Mouse (Mus musculus): Measurements from ENCODE around the gene Qpctl. TPM values are rescaled to one million over a fixed set of nuclear protein-coding genes. Genes with fewer than 3 reads are reported as not detected.
A peak's percentile ranks its signal among the peaks of the same experiment; 100 is the strongest.

Qpctl gene
- polyA plus RNA-seq, 1 experiment, result 7.7 TPM

GRCm38 (mm10) chr7:19129396-19129795 is 19.7 kb downstream of the Qpctl start:
- Histone ChIP-seq H3K4me2 (ENCODE audit: low read depth) (no peak overlapping the region), H3K4me3 (no peak overlapping the region), H3K36me3 (ENCODE audit: control insufficient read depth, insufficient read depth) (no peaks in the 10 kb centered on the region), H3K79me2 (ENCODE audit: control insufficient read depth, insufficient read depth) (peaks cover 9% of the 10 kb centered on the region), H3K27me3 (ENCODE audit: control insufficient read depth, insufficient read depth, insufficient read length) (no peaks in the 10 kb centered on the region), H3ac (ENCODE audit: control insufficient read depth, insufficient read length) (no peak overlapping the region)
- TF ChIP-seq MAX (IDR thresholded peaks at IDR 0.05; ENCODE audit: low read depth), result no peak
- no peak for TF ChIP-seq TCF3 (IDR thresholded peaks at IDR 0.05; ENCODE audit: insufficient read length, low read depth)
- no peak for TF ChIP-seq USF1 (IDR thresholded peaks at IDR 0.05; ENCODE audit: low read depth)
- TF ChIP-seq SRF (IDR thresholded peaks at IDR 0.05; ENCODE audit: control insufficient read depth, insufficient read length, low read depth), result no peak
- no peak for TF ChIP-seq TCF12 (IDR thresholded peaks at IDR 0.05; ENCODE audit: insufficient read depth, poor library complexity, severe bottlenecking)
- no peak for TF ChIP-seq CEBPB (IDR thresholded peaks at IDR 0.05; ENCODE audit: insufficient read depth, poor library complexity, severe bottlenecking)
- TF ChIP-seq E2F4 (IDR thresholded peaks at IDR 0.05; ENCODE audit: insufficient read depth), result no peak
- no peak for TF ChIP-seq MYOG (IDR thresholded peaks at IDR 0.05; ENCODE audit: control insufficient read depth in 1 of 3, insufficient read depth in 1 of 3, insufficient read length in 2 of 3, low read depth in 2 of 3)
- no peak for TF ChIP-seq MYOD1 (IDR thresholded peaks at IDR 0.05; ENCODE audit: control insufficient read depth in 1 of 3, insufficient read length in 2 of 3, low read depth in 2 of 3)
- no peak for TF ChIP-seq POLR2A (IDR thresholded peaks at IDR 0.05; ENCODE audit: insufficient read length, low read depth)
- no peak for TF ChIP-seq POLR2AphosphoS2 (IDR thresholded peaks at IDR 0.05; ENCODE audit: insufficient read length, low read depth)
- no peak for TF ChIP-seq REST (IDR thresholded peaks at IDR 0.05; ENCODE audit: insufficient read depth, insufficient read length)

DNA sequence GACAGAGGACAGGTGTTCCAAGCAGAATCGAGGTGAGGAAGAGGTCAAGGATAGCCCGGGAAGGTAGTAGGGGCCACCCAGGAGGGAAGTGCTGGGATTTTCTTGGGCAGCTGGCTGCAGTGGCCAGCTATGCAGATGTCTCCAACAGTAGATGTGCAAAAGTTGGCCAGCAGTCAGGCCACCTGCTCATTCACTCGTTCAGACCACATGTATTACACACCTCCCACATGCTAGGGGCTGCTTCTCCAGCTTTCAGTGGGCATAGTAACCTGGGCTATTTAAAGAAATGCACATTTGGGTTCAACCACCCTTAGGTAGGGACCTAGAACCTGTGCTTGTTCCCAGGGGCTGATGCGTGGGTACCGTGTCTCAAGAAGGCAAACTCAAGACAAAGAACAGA is 21.3 kb downstream of the Qpctl start:
- Histone ChIP-seq H3K36me3 (ENCODE audit: control insufficient read depth, insufficient read depth) (no peaks in the 10 kb centered on the region), H3K79me2 (ENCODE audit: control insufficient read depth, insufficient read depth) (peaks cover 3% of the 10 kb centered on the region), H3K27me3 (ENCODE audit: control insufficient read depth, insufficient read depth, insufficient read length) (no peaks in the 10 kb centered on the region), H3K4me2 (ENCODE audit: low read depth) (no peak overlapping the region), H3K4me3 (no peak overlapping the region), H3ac (ENCODE audit: control insufficient read depth, insufficient read length) (no peak overlapping the region)
- no peak for TF ChIP-seq E2F4 (IDR thresholded peaks at IDR 0.05; ENCODE audit: insufficient read depth)
- peak in 1 of 3 experiments; percentile 33 for TF ChIP-seq MYOG (IDR thresholded peaks at IDR 0.05; ENCODE audit: control insufficient read depth in 1 of 3, insufficient read depth in 1 of 3, insufficient read length in 2 of 3, low read depth in 2 of 3)
- no peak for TF ChIP-seq USF1 (IDR thresholded peaks at IDR 0.05; ENCODE audit: low read depth)
- no peak for TF ChIP-seq TCF3 (IDR thresholded peaks at IDR 0.05; ENCODE audit: insufficient read length, low read depth)
- TF ChIP-seq CEBPB (IDR thresholded peaks at IDR 0.05; ENCODE audit: insufficient read depth, poor library complexity, severe bottlenecking), result no peak
- peak; percentile 13 to 90 (median 78) for TF ChIP-seq MYOD1 (IDR thresholded peaks at IDR 0.05; ENCODE audit: control insufficient read depth in 1 of 3, insufficient read length in 2 of 3, low read depth in 2 of 3)
- TF ChIP-seq TCF12 (IDR thresholded peaks at IDR 0.05; ENCODE audit: insufficient read depth, poor library complexity, severe bottlenecking), result no peak

- H3K36me3 ChIP-seq (ENCODE audit: control insufficient read depth, insufficient read depth), result no peaks in the 10 kb centered on the region
- H3K27me3 ChIP-seq (ENCODE audit: control insufficient read depth, insufficient read depth, insufficient read length), result no peaks in the 10 kb centered on the region
- TF ChIP-seq SRF (IDR thresholded peaks at IDR 0.05; ENCODE audit: control insufficient read depth, insufficient read length, low read depth) (no peak), MYOG (IDR thresholded peaks at IDR 0.05; ENCODE audit: control insufficient read depth in 1 of 3, insufficient read depth in 1 of 3, insufficient read length in 2 of 3, low read depth in 2 of 3) (no peak), REST (IDR thresholded peaks at IDR 0.05; ENCODE audit: insufficient read depth, insufficient read length) (no peak), USF1 (IDR thresholded peaks at IDR 0.05; ENCODE audit: low read depth) (no peak), TCF3 (IDR thresholded peaks at IDR 0.05; ENCODE audit: insufficient read length, low read depth) (no peak), MYOD1 (IDR thresholded peaks at IDR 0.05; ENCODE audit: control insufficient read depth in 1 of 3, insufficient read length in 2 of 3, low read depth in 2 of 3) (no peak), POLR2A (IDR thresholded peaks at IDR 0.05; ENCODE audit: insufficient read length, low read depth) (no peak), POLR2AphosphoS2 (IDR thresholded peaks at IDR 0.05; ENCODE audit: insufficient read length, low read depth) (no peak), MAX (IDR thresholded peaks at IDR 0.05; ENCODE audit: low read depth) (no peak), CEBPB (IDR thresholded peaks at IDR 0.05; ENCODE audit: insufficient read depth, poor library complexity, severe bottlenecking) (no peak), E2F4 (IDR thresholded peaks at IDR 0.05; ENCODE audit: insufficient read depth) (no peak), TCF12 (IDR thresholded peaks at IDR 0.05; ENCODE audit: insufficient read depth, poor library complexity, severe bottlenecking) (no peak)
- no peak overlapping the region for H3K4me3 ChIP-seq
- H3K4me2 ChIP-seq (ENCODE audit: low read depth), result no peak overlapping the region
- peaks cover 26% of the 10 kb centered on the region for H3K79me2 ChIP-seq (ENCODE audit: control insufficient read depth, insufficient read depth)
- H3ac ChIP-seq (ENCODE audit: control insufficient read depth, insufficient read length), result no peak overlapping the region
Measured at GRCm38 (mm10) chr7:19124713-19125112, 24.4 kb downstream of the Qpctl start.

- no peak overlapping the region for H3ac ChIP-seq (ENCODE audit: control insufficient read depth, insufficient read length)
- H3K79me2 ChIP-seq (ENCODE audit: control insufficient read depth, insufficient read depth), result peaks cover 26% of the 10 kb centered on the region
- no peaks in the 10 kb centered on the region for H3K27me3 ChIP-seq (ENCODE audit: control insufficient read depth, insufficient read depth, insufficient read length)
- H3K4me3 ChIP-seq, result no peak overlapping the region
- H3K4me2 ChIP-seq (ENCODE audit: low read depth), result no peak overlapping the region
- H3K36me3 ChIP-seq (ENCODE audit: control insufficient read depth, insufficient read depth), result no peaks in the 10 kb centered on the region
- TF ChIP-seq REST (IDR thresholded peaks at IDR 0.05; ENCODE audit: insufficient read depth, insufficient read length) (no peak), SRF (IDR thresholded peaks at IDR 0.05; ENCODE audit: control insufficient read depth, insufficient read length, low read depth) (no peak), MYOG (IDR thresholded peaks at IDR 0.05; ENCODE audit: control insufficient read depth in 1 of 3, insufficient read depth in 1 of 3, insufficient read length in 2 of 3, low read depth in 2 of 3) (no peak), POLR2A (IDR thresholded peaks at IDR 0.05; ENCODE audit: insufficient read length, low read depth) (no peak), MAX (IDR thresholded peaks at IDR 0.05; ENCODE audit: low read depth) (no peak), USF1 (IDR thresholded peaks at IDR 0.05; ENCODE audit: low read depth) (no peak), TCF12 (IDR thresholded peaks at IDR 0.05; ENCODE audit: insufficient read depth, poor library complexity, severe bottlenecking) (no peak), POLR2AphosphoS2 (IDR thresholded peaks at IDR 0.05; ENCODE audit: insufficient read length, low read depth) (no peak), E2F4 (IDR thresholded peaks at IDR 0.05; ENCODE audit: insufficient read depth) (no peak), CEBPB (IDR thresholded peaks at IDR 0.05; ENCODE audit: insufficient read depth, poor library complexity, severe bottlenecking) (no peak), MYOD1 (IDR thresholded peaks at IDR 0.05; ENCODE audit: control insufficient read depth in 1 of 3, insufficient read length in 2 of 3, low read depth in 2 of 3) (no peak), TCF3 (IDR thresholded peaks at IDR 0.05; ENCODE audit: insufficient read length, low read depth) (no peak)
Measured at GRCm38 (mm10) chr7:19121686-19122085, 27.4 kb downstream of the Qpctl start.
